Mouse (Mus musculus): Measurements from ENCODE around the gene Trp53bp1. TPM values are rescaled to one million over a fixed set of nuclear protein-coding genes. Genes with fewer than 3 reads are reported as not detected.
A peak's percentile ranks its signal among the peaks of the same experiment; 100 is the strongest.

Trp53bp1 gene
- total RNA-seq, 4 experiments from 2014 or later = 30.3 to 39.2 (median 33.5) TPM

GRCm38 (mm10) chr2:121249758-121250157, 21.4 kb downstream of the Trp53bp1 start:
- no peak for DNase-seq (ENCODE audit: low spot score)

GRCm38 (mm10) chr2:121244099-121244498, 27.1 kb downstream of the Trp53bp1 start:
- DNase-seq (ENCODE audit: low spot score) = no peak

- DNase-seq (ENCODE audit: low spot score) = no peak
Observed at GRCm38 (mm10) chr2:121239426-121239825, 31.8 kb downstream of the Trp53bp1 start.

- DNase-seq (ENCODE audit: low spot score) = no peak
Observed at GRCm38 (mm10) chr2:121235460-121236072, 35.6 kb downstream of the Trp53bp1 start.

GRCm38 (mm10) chr2:121228135-121228534, 43.1 kb downstream of the Trp53bp1 start:
- DNase-seq (ENCODE audit: low spot score) = no peak

- DNase-seq (ENCODE audit: low spot score) = no peak
Observed at GRCm38 (mm10) chr2:121223010-121223409, 48.2 kb downstream of the Trp53bp1 start.

- no peak for DNase-seq (ENCODE audit: low spot score)
Observed at GRCm38 (mm10) chr2:121219994-121220393, 51.2 kb downstream of the Trp53bp1 start.

GRCm38 (mm10) chr2:121219177-121219576, 52.0 kb downstream of the Trp53bp1 start:
- no peak for DNase-seq (ENCODE audit: low spot score)

- DNase-seq (ENCODE audit: low spot score) = no peak
Observed at GRCm38 (mm10) chr2:121214491-121214890, 56.7 kb downstream of the Trp53bp1 start.

GRCm38 (mm10) chr2:121206541-121206940, 64.7 kb downstream of the Trp53bp1 start:
- no peak for DNase-seq (ENCODE audit: low spot score)

- DNase-seq (ENCODE audit: low spot score) = no peak
Observed at GRCm38 (mm10) chr2:121204276-121204675, 66.9 kb downstream of the Trp53bp1 start.

GRCm38 (mm10) chr2:121195466-121195865, 75.7 kb downstream of the Trp53bp1 start:
- DNase-seq (ENCODE audit: low spot score) = no peak

- DNase-seq (ENCODE audit: low spot score) = no peak
Observed at GRCm38 (mm10) chr2:121188530-121188929, 82.7 kb downstream of the Trp53bp1 start.

- no peak for DNase-seq (ENCODE audit: low spot score)
Observed at GRCm38 (mm10) chr2:121184142-121184541, 87.1 kb downstream of the Trp53bp1 start.

- DNase-seq (ENCODE audit: low spot score) = no peak
Observed at GRCm38 (mm10) chr2:121183431-121183830, 87.8 kb downstream of the Trp53bp1 start.

GRCm38 (mm10) chr2:121178828-121179479, 92.3 kb downstream of the Trp53bp1 start:
- DNase-seq (ENCODE audit: low spot score) = peak; percentile 9

GRCm38 (mm10) chr2:121170980-121171742, 100.0 kb downstream of the Trp53bp1 start, which contains the start of gene Zscan29:
Gene Zscan29, minus strand, starts transcription at chr2:121171125.
- peak; percentile 89 for DNase-seq (ENCODE audit: low spot score)

- no peak for DNase-seq (ENCODE audit: low spot score)
Observed at GRCm38 (mm10) chr2:121170481-121170971, 100.7 kb downstream of the Trp53bp1 start, which contains the start of gene Tubgcp4. Gene Tubgcp4, plus strand, starts transcription at chr2:121170654.

GRCm38 (mm10) chr2:121169902-121170301, 101.3 kb downstream of the Trp53bp1 start:
- DNase-seq (ENCODE audit: low spot score) = peak; percentile 36

- DNase-seq (ENCODE audit: low spot score) = no peak
Observed at GRCm38 (mm10) chr2:121169173-121169572, 102.0 kb downstream of the Trp53bp1 start.

GRCm38 (mm10) chr2:121153100-121153499, 118.1 kb downstream of the Trp53bp1 start:
- no peak for DNase-seq (ENCODE audit: low spot score)

GRCm38 (mm10) chr2:121149679-121150078, 121.5 kb downstream of the Trp53bp1 start:
- DNase-seq (ENCODE audit: low spot score) = no peak
